Mouse (Mus musculus): Measurements from ENCODE around the gene Gm26965. TPM values are rescaled to one million over a fixed set of nuclear protein-coding genes. Genes with fewer than 3 reads are reported as not detected.

The Gm26965 gene
- polyA plus RNA-seq, 2 experiments from 2014 or later: 4.7 TPM; not detected in 1

Other genes starting within 250 kb of the Gm26965 start
- 1 to 10 TPM; 2.2 to 2.4 TPM for gene Zfp458, start 247.7 kb downstream of the Gm26965 start, polyA plus RNA-seq (2017; shearing (Covaris generic))
- gene Zfp457, start 219.7 kb downstream of the Gm26965 start, polyA plus RNA-seq (2017; shearing (Covaris generic)): 1 to 10 TPM in 1 of 2 experiments, not detected in 1; 1.9 TPM
- gene Zfp595, start 193.6 kb downstream of the Gm26965 start, polyA plus RNA-seq (2017; shearing (Covaris generic)): 1 to 10 TPM; 5.4 to 5.9 TPM
- not detected for gene Gm28044, start 165.6 kb downstream of the Gm26965 start, polyA plus RNA-seq (2017; shearing (Covaris generic))
- 1 to 10 TPM; 2.9 to 3.4 TPM for gene Zfp953, start 165.5 kb downstream of the Gm26965 start, polyA plus RNA-seq (2017; shearing (Covaris generic))
- gene Gm28041, start 150.4 kb downstream of the Gm26965 start, polyA plus RNA-seq (2017; shearing (Covaris generic)): 1 to 10 TPM; 1.3 to 2.3 TPM
- 1 to 10 TPM; 6.5 to 8.4 TPM for gene Zfp456, start 150.3 kb downstream of the Gm26965 start, polyA plus RNA-seq (2017; shearing (Covaris generic))
- 10 to 100 TPM; 20.6 to 23.0 TPM for gene Zfp429, start 126.3 kb downstream of the Gm26965 start, polyA plus RNA-seq (2017; shearing (Covaris generic))
- 1 to 10 TPM; 1.8 to 3.1 TPM for gene Zfp459, start 104.7 kb downstream of the Gm26965 start, polyA plus RNA-seq (2017; shearing (Covaris generic))
- 10 to 100 TPM; 13.5 to 15.2 TPM for gene Zfp874a, start 74.5 kb downstream of the Gm26965 start, polyA plus RNA-seq (2017; shearing (Covaris generic))
- gene Zfp874b, start 41.9 kb downstream of the Gm26965 start, polyA plus RNA-seq (2017; shearing (Covaris generic)): 10 to 100 TPM in 1 of 2 experiments, 1 to 10 TPM in 1; 9.3 to 10.8 TPM
- 10 to 100 TPM; 15.9 to 17.9 TPM for gene Zfp58, start 25.6 kb downstream of the Gm26965 start, polyA plus RNA-seq (2017; shearing (Covaris generic))
- 10 to 100 TPM; 52.0 to 61.6 TPM for gene Zfp87, start within 50 bp of the Gm26965 start, polyA plus RNA-seq (2017; shearing (Covaris generic))
- 10 to 100 TPM; 17.4 to 23.4 TPM for gene Zfp748, start 27.7 kb upstream of the Gm26965 start, polyA plus RNA-seq (2017; shearing (Covaris generic))
- gene Zfp729b, start 83.6 kb upstream of the Gm26965 start, polyA plus RNA-seq (2017; shearing (Covaris generic)): 1 to 10 TPM; 8.8 to 9.2 TPM
- 1 to 10 TPM; 2.5 to 5.2 TPM for gene Gm49345, start 111.6 kb upstream of the Gm26965 start, polyA plus RNA-seq (2017; shearing (Covaris generic))
- gene Zfp729a, start 111.6 kb upstream of the Gm26965 start, polyA plus RNA-seq (2017; shearing (Covaris generic)): 1 to 10 TPM; 6.7 to 8.0 TPM
- 10 to 100 TPM; 11.9 to 16.7 TPM for gene Zfp738, start 160.9 kb upstream of the Gm26965 start, polyA plus RNA-seq (2017; shearing (Covaris generic))
- gene Zfp65, start 203.0 kb upstream of the Gm26965 start, polyA plus RNA-seq (2017; shearing (Covaris generic)): 1 to 10 TPM; 6.8 to 7.4 TPM
- 10 to 100 TPM; 13.0 to 16.3 TPM for gene Zfp85, start 229.1 kb upstream of the Gm26965 start, polyA plus RNA-seq (2017; shearing (Covaris generic))

Data from activated CD4-positive, CD25-positive, alpha-beta regulatory T cell, adult 4 months (primary cell).